Mouse (Mus musculus) heart, embryonic 14.5 days (tissue): ENCODE results near the gene Mtss1l. TPM values are rescaled to one million over a fixed set of nuclear protein-coding genes. Genes with fewer than 3 reads are reported as not detected.
A peak's percentile ranks its signal among the peaks of the same experiment; 100 is the strongest.

Experiments used
- ATAC-seq: fragments of 200-750 bp; cut with Nextera tagmentation; 2 replicates; pipeline ENCODE4 v1.8.0; 2017; ENCODE audit warnings: low read depth, moderate TSS enrichment; ENCODE audit not compliant: insufficient number of reproducible peaks, insufficient read depth, low FRiP score
- H3K27ac ChIP-seq, 2 experiments: fragments of 200-500 bp in 1 of 2; fragments of 300-500 bp in 1 of 2; sonication (generic) in 1 of 2; replicated peaks in 1 of 2; 2 replicates each; pipeline ENCODE4 v1.5.1; 2012 to 2014; ENCODE audit warnings: low read depth in 2 of 2, low read length in 2 of 2, control low read depth in 1 of 2, mild to moderate bottlenecking in 1 of 2, mixed read lengths in 1 of 2; ENCODE audit not compliant: control insufficient read depth in 1 of 2, insufficient read depth in 1 of 2
- H3K27me3 ChIP-seq: fragments of 300-500 bp; sonication (generic); 2 replicates; pipeline ENCODE4 v1.6.1; 2014; ENCODE audit warnings: mild to moderate bottlenecking, low read length, control low read depth; ENCODE audit not compliant: control insufficient read depth, insufficient read depth
- H3K36me3 ChIP-seq: fragments of 300-500 bp; sonication (generic); 2 replicates; pipeline ENCODE4 v1.6.1; 2014; ENCODE audit warnings: mild to moderate bottlenecking, control low read depth, low read length, mixed read lengths; ENCODE audit not compliant: control insufficient read depth, insufficient read depth
- H3K4me1 ChIP-seq, 2 experiments: fragments of 200-500 bp in 1 of 2; fragments of 300-500 bp in 1 of 2; sonication (generic) in 1 of 2; 2 replicates each; pipeline ENCODE4 v1.6.1; 2012 to 2014; ENCODE audit warnings: low read length in 2 of 2, control low read depth in 1 of 2, mixed read lengths in 1 of 2; ENCODE audit not compliant: control insufficient read depth in 2 of 2, insufficient read depth in 2 of 2
- H3K4me2 ChIP-seq: fragments of 300-500 bp; sonication (generic); 2 replicates; pipeline ENCODE4 v1.6.1; 2014; ENCODE audit warnings: mild to moderate bottlenecking, low read length
- H3K4me3 ChIP-seq, 2 experiments: fragments of 200-500 bp in 1 of 2; fragments of 300-500 bp in 1 of 2; sonication (generic) in 1 of 2; 2 replicates each; pipeline ENCODE4 v1.5.1; 2012 to 2014; ENCODE audit warnings: low read length in 2 of 2, mild to moderate bottlenecking in 2 of 2, control low read depth in 1 of 2, low read depth in 1 of 2, moderate library complexity in 1 of 2; ENCODE audit not compliant: control insufficient read depth in 1 of 2, insufficient read depth in 1 of 2
- H3K9ac ChIP-seq: fragments of 300-500 bp; sonication (generic); 2 replicates; pipeline ENCODE4 v1.6.1; 2014; ENCODE audit warnings: mild to moderate bottlenecking, low read length
- H3K9me3 ChIP-seq: fragments of 300-500 bp; sonication (generic); 2 replicates; pipeline ENCODE4 v1.6.1; 2016; ENCODE audit warnings: low read length, control low read depth; ENCODE audit not compliant: control insufficient read depth
- WGBS: fragments of 180-500 bp; shearing (Covaris S2); extraction: QIAGEN DNeasy Blood & Tissue Kit; methylation state at CpG from one replicate; pipeline ENCODE4 v1.1.7; 2014; 5-methylcytosine and 5-hydroxymethylcytosine counted together
- polyA plus RNA-seq: library from polyadenylated mRNA; unstranded; fragments of >200 nt; fragmentation: Nextera tagmentation; extraction: Ambion mirVana; gene quantifications from 2 replicates; pipeline ENCODE4 v1.2.1, GENCODE M21; 2014

Gene Mtss1l
- polyA plus RNA-seq, 1 experiment from 2014 or later: 17.6 TPM

GRCm38 (mm10) chr8:110741816-110742451 lies 20.7 kb downstream of the Mtss1l start:
- no peaks in the 10 kb centered on the region for H3K27me3 ChIP-seq
- no peak overlapping the region for H3K9ac ChIP-seq
- ATAC-seq: no peak
- no peak overlapping the region for H3K4me2 ChIP-seq
- no peak overlapping the region for H3K4me3 ChIP-seq
- no peaks in the 10 kb centered on the region for H3K9me3 ChIP-seq
- peaks cover 47% of the 10 kb centered on the region for H3K36me3 ChIP-seq
- H3K27ac ChIP-seq: no peak overlapping the region
- peaks cover 0 to 2% of the 10 kb centered on the region in 2 experiments; a peak in 1 of 4 replicates for H3K4me1 ChIP-seq
- 68% methylated on average over 15 of the region's 15 CpGs for WGBS

- H3K9me3 ChIP-seq: no peaks in the 10 kb centered on the region
- no peak overlapping the region for H3K4me2 ChIP-seq
- H3K27me3 ChIP-seq: no peaks in the 10 kb centered on the region
- H3K9ac ChIP-seq: no peak overlapping the region
- no peak overlapping the region for H3K27ac ChIP-seq
- H3K4me1 ChIP-seq: peaks cover 0 to 2% of the 10 kb centered on the region in 2 experiments; a peak in 1 of 4 replicates
- 73% methylated on average over 5 of the region's 5 CpGs for WGBS
- no peak overlapping the region for H3K4me3 ChIP-seq
- peaks cover 42% of the 10 kb centered on the region for H3K36me3 ChIP-seq
- ATAC-seq: no peak
Observed at GRCm38 (mm10) chr8:110742452-110742818, 21.2 kb downstream of the Mtss1l start.

DNA sequence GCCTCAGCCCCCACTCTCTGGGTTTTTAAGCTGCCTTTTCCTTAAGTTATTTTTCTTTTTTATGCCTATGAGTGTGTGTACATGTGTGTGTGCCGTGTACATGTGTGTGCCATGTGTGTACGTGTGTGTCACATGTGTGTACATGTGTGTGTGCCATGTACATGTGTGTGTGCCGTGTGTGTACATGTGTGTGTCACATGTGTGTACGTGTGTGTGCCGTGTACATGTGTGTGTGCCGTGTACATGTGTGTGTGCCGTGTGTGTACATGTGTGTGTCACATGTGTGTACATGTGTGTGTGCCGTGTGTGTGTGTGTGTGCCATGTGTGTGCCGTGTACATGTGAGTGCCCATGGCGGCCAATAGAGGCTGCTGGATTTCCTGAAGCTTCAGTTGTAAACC lies 23.9 kb downstream of the Mtss1l start:
- peaks cover 0 to 2% of the 10 kb centered on the region in 2 experiments; a peak in 1 of 4 replicates for H3K4me1 ChIP-seq
- H3K4me2 ChIP-seq: no peak overlapping the region
- H3K9ac ChIP-seq: no peak overlapping the region
- WGBS: 92% methylated on average over 10 of the region's 10 CpGs
- no peak overlapping the region for H3K4me3 ChIP-seq
- H3K27me3 ChIP-seq: no peaks in the 10 kb centered on the region
- no peak overlapping the region for H3K27ac ChIP-seq
- peaks cover 15% of the 10 kb centered on the region for H3K36me3 ChIP-seq
- H3K9me3 ChIP-seq: no peaks in the 10 kb centered on the region
- no peak for ATAC-seq

GRCm38 (mm10) chr8:110746661-110747060 lies 25.4 kb downstream of the Mtss1l start:
- H3K9ac ChIP-seq: no peak overlapping the region
- no peaks in the 10 kb centered on the region for H3K27me3 ChIP-seq
- peaks cover 0 to 2% of the 10 kb centered on the region in 2 experiments; a peak in 1 of 4 replicates for H3K4me1 ChIP-seq
- H3K4me3 ChIP-seq: no peak overlapping the region
- no peaks in the 10 kb centered on the region for H3K36me3 ChIP-seq
- no peak overlapping the region for H3K27ac ChIP-seq
- no peak overlapping the region for H3K4me2 ChIP-seq
- no peaks in the 10 kb centered on the region for H3K9me3 ChIP-seq
- ATAC-seq: no peak
- WGBS: 59% methylated on average over 9 of the region's 9 CpGs

DNA sequence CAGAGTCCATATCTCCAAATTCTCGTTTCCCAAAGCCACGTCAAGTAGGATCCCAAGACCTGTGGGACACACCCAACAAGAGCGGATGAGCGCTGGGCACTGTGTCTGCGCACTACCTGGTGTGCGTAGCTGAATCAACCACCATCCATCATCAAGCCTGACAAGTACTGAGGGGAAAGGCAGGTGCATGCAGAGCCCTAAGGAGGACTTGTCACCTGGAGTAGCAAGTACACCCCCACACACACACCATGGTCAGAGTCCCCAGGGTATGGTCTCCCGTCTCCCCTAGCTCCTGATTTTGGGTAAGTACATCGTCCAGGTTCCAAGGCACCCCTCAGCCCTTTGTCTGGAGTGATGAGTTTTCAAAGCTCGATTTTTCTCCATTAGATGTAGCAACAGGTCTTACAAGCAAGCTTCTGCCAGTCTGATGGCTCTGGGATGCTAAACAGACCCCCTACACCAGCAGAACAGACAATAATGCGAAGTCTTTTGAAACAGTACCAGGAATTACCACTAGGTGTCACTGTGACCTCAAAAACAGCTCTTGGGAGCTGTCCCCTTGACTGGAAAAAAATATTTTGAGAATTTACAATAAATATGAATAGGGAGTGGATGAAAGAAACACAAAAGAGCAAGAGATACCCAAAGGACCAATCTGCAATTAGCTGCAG lies 28.4 kb downstream of the Mtss1l start:
- Histone ChIP-seq H3K27ac (no peak overlapping the region), H3K4me2 (no peak overlapping the region), H3K9me3 (no peaks in the 10 kb centered on the region), H3K4me3 (no peak overlapping the region), H3K9ac (no peak overlapping the region), H3K4me1 (peaks cover 0 to 2% of the 10 kb centered on the region in 2 experiments; a peak in 1 of 4 replicates), H3K27me3 (no peaks in the 10 kb centered on the region), H3K36me3 (no peaks in the 10 kb centered on the region)
- 0 out of 2 replicates have a peak, but pooled peaks have one; percentile 12 for ATAC-seq
- 56% methylated on average over 10 of the region's 10 CpGs for WGBS

GRCm38 (mm10) chr8:110750269-110750668 lies 29.0 kb downstream of the Mtss1l start:
- Histone ChIP-seq H3K9ac (no peak overlapping the region), H3K9me3 (no peaks in the 10 kb centered on the region), H3K4me3 (no peak overlapping the region), H3K4me2 (no peak overlapping the region), H3K36me3 (no peaks in the 10 kb centered on the region), H3K27me3 (no peaks in the 10 kb centered on the region), H3K27ac (no peak overlapping the region), H3K4me1 (no peaks in the 10 kb centered on the region; a peak in 1 of 4 replicates)
- WGBS: 38% methylated on average over 13 of the region's 13 CpGs
- ATAC-seq: no peak

GRCm38 (mm10) chr8:110751490-110751889 lies 30.2 kb downstream of the Mtss1l start:
- Histone ChIP-seq H3K36me3 (no peaks in the 10 kb centered on the region), H3K27ac (no peak overlapping the region), H3K4me3 (no peak overlapping the region), H3K9ac (no peak overlapping the region), H3K9me3 (no peaks in the 10 kb centered on the region), H3K4me1 (no peaks in the 10 kb centered on the region), H3K27me3 (no peaks in the 10 kb centered on the region), H3K4me2 (no peak overlapping the region)
- ATAC-seq: no peak
- WGBS: 76% methylated on average over 5 of the region's 5 CpGs
